ENCODE assay signal across 1 mouse cellular context in genomic region chr8:123213118-123213772, GRCm38 (mm10).
TF ChIP-seq lines count a peak whose summit lies in the region.

No protein-coding gene starts in this region.

TF ChIP-seq in CH12.LX, 34 proteins besides CTCF, POLR2A, EP300 and RAD21 (continued from another document):
- TF ChIP-seq CHD1 (IDR thresholded peaks at IDR 0.05; ENCODE audit: low read depth, low read length) = no peak
- no peak for TF ChIP-seq BHLHE40 (IDR thresholded peaks at IDR 0.05; ENCODE audit: low read depth, low read length)
- TF ChIP-seq MYC (IDR thresholded peaks at IDR 0.05; ENCODE audit: low read depth, low read length) = no peak
- TF ChIP-seq IRF4 (IDR thresholded peaks at IDR 0.05; ENCODE audit: low read depth, low read length) = no peak
- no peak for TF ChIP-seq KAT2A (IDR thresholded peaks at IDR 0.05; ENCODE audit: insufficient replicate concordance, low read length)
- no peak for TF ChIP-seq SIN3A (IDR thresholded peaks at IDR 0.05; ENCODE audit: low read length)
- TF ChIP-seq HCFC1 (IDR thresholded peaks at IDR 0.05; ENCODE audit: low read depth, low read length) = no peak
